Mouse (Mus musculus) brain, embryonic 14.5 days (tissue): ENCODE measurements around the gene Nt5c3.

Experiments used
- CTCF ChIP-seq: fragments of 200-500 bp; IDR thresholded peaks from 2 replicates; pipeline ENCODE4 v1.5.1; 2012; ENCODE audit warnings: inconsistent platforms, mild to moderate bottlenecking, moderate library complexity, borderline replicate concordance; ENCODE audit not compliant: insufficient read depth, insufficient read length; ENCODE audit errors: extremely low read depth
- POLR2A ChIP-seq: fragments of 200-500 bp; IDR thresholded peaks from 2 replicates; pipeline ENCODE4 v1.6.1; 2012; ENCODE audit warnings: mild to moderate bottlenecking, inconsistent platforms, borderline replicate concordance; ENCODE audit not compliant: poor library complexity, insufficient read depth, insufficient read length, severe bottlenecking; ENCODE audit errors: extremely low read depth

DNA sequence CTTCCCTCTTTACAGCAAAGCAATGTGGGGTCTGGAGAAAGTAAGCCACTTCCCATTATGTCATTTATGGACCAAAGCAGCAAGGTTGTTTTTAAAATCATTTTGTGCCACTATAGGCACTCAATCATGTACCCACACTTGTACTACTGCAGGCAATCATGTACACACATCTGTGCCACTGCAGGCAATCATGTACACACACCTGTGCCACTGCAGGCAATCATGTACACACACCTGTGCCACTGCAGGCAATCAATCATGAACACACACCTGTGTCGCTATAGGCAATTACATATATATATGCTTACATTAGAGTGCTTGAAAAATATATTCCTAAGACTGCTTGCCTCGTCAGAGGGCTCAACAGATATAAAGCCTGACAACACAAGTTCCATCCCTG is 18.8 kb downstream of the Nt5c3 start:
- TF ChIP-seq POLR2A, result no peak
- no peak for TF ChIP-seq CTCF
